Mouse (Mus musculus) intestine, embryonic 14.5 days (tissue): ENCODE measurements at regions not wholly inside any gene's neighbourhood (a gene's known extent, or its start where the extent isn't known, plus 50 kb on each side); places are given as distances from the start of the nearest gene placed in this dataset.

Source experiments
- ATAC-seq: fragments of 200-750 bp; cut with Nextera tagmentation; replicated peaks from 2 replicates; pipeline ENCODE4 v1.8.0; 2017; ENCODE audit warnings: low read depth, moderate number of reproducible peaks, moderate TSS enrichment, moderate library complexity; ENCODE audit not compliant: low FRiP score, low TSS enrichment
- DNase-seq: peaks from one replicate; pipeline ENCODE4 v3.0.0-alpha.2; 2018; ENCODE audit warnings: low spot score
- H3K27ac ChIP-seq: fragments of 300-500 bp; sonication (generic); 2 replicates; pipeline ENCODE4 v1.5.1; 2014; ENCODE audit warnings: low read depth, mild to moderate bottlenecking, control low read depth
- H3K27me3 ChIP-seq: fragments of 300-500 bp; sonication (generic); replicated peaks from 2 replicates; pipeline ENCODE4 v1.6.1; 2014; ENCODE audit warnings: low read length, control low read depth; ENCODE audit not compliant: control insufficient read depth, insufficient read depth
- H3K36me3 ChIP-seq: fragments of 300-500 bp; sonication (generic); 2 replicates; pipeline ENCODE4 v1.6.1; 2014; ENCODE audit warnings: low read length, control low read depth; ENCODE audit not compliant: control insufficient read depth, insufficient read depth
- H3K4me1 ChIP-seq: fragments of 300-500 bp; sonication (generic); replicated peaks from 2 replicates; pipeline ENCODE4 v1.6.1; 2014; ENCODE audit warnings: low read length, control low read depth, mixed read lengths; ENCODE audit not compliant: control insufficient read depth, insufficient read depth
- H3K4me2 ChIP-seq: fragments of 300-500 bp; sonication (generic); 2 replicates; pipeline ENCODE4 v1.6.1; 2014; ENCODE audit warnings: low read length
- H3K4me3 ChIP-seq: fragments of 300-500 bp; sonication (generic); 2 replicates; pipeline ENCODE4 v1.5.1; 2014; ENCODE audit warnings: low read depth, low read length, control low read depth, mixed read lengths
- H3K9ac ChIP-seq: fragments of 300-500 bp; sonication (generic); 2 replicates; pipeline ENCODE4 v1.6.1; 2014; ENCODE audit warnings: mild to moderate bottlenecking, low read length
- H3K9me3 ChIP-seq: fragments of 300-500 bp; sonication (generic); 2 replicates; pipeline ENCODE4 v1.6.1; 2016; ENCODE audit warnings: low read length, control low read depth; ENCODE audit not compliant: control insufficient read depth
- WGBS: fragments of 180-500 bp; shearing (Covaris S2); extraction: QIAGEN DNeasy Blood & Tissue Kit; methylation state at CpG from one replicate; pipeline ENCODE4 v1.1.7; 2014; 5-methylcytosine and 5-hydroxymethylcytosine counted together

DNA sequence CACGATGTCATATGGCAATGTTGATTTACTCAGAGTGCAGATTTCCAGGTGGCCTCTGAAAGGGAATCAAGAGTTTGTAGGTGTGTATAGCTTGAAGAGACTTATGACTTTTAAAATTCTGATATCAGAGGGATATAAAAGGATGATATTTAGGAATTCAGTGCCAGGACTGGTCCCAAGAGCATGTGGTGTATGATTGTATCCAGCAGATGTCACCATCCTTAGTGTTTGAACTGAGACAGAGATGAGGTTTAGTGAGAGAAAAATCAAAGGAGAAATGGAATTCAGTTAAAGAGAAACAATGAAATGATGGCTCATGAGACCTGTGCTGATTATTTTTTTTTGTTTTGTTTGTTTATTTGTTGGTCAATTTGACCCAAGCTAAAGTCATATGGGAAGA, 94.4 kb upstream of the Agtr2 start:
- Histone ChIP-seq H3K27ac (no peak overlapping the region), H3K9me3 (no peaks in the 10 kb centered on the region), H3K36me3 (no peaks in the 10 kb centered on the region), H3K27me3 (no peaks in the 10 kb centered on the region), H3K4me2 (no peak overlapping the region), H3K4me3 (no peak overlapping the region), H3K9ac (no peak overlapping the region), H3K4me1 (no peaks in the 10 kb centered on the region)
- ATAC-seq (no peak), DNase-seq (no peak)
- 29% methylated on average over 1 of the region's 1 CpGs for WGBS

DNA sequence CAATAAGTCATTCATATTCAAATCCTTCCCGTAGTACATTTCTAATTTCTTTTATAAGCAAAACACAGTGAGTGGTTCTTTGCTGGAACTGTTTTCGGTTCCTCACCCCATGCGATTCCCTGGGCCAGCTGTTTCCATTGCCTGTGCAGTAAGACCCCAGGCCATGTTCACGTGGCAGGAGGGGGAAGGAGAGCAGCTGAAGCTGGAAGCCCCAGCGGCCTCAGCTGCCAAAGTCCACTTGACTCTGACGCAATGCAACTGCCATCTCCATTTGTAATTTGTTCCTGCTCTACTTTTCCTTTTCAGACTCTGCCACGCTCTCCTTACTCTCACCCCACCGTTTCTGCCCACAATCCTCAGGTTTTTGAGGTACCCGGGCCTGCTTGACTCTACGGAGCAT, 91.1 kb upstream of the Agtr2 start:
- DNase-seq (no peak), ATAC-seq (no peak)

DNA sequence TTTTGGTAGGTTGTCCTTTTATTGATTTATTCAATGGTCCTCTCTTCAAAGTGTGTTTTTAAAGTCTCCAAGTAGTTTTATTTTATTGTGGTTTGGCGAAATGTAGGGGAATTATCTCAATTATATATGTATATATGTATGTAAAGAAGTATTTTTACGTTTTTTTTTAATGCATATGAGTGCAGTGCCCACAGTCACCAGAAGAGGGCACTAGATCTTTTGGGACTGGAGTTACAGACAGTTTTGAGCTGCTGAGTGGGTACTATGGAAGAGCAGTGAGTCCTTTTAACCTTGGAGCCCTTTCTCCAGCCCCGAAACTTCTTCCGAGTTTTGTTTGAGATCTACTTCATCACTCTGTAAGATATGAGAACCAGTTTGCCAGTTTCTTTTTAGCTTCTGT, 59.5 kb upstream of the Agtr2 start:
- WGBS = 61% methylated on average over 4 of the region's 4 CpGs
- ATAC-seq = no peak
- no peak overlapping the region for H3K9ac ChIP-seq

More for the DNA sequence above, 91.1 kb upstream of the Agtr2 start:
- no peaks in the 10 kb centered on the region for H3K4me1 ChIP-seq
- WGBS = 72% methylated on average over 10 of the region's 10 CpGs
- H3K9ac ChIP-seq = no peak overlapping the region
- no peak overlapping the region for H3K4me3 ChIP-seq
- no peak overlapping the region for H3K27ac ChIP-seq
- H3K27me3 ChIP-seq = no peaks in the 10 kb centered on the region
- H3K36me3 ChIP-seq = no peaks in the 10 kb centered on the region
- H3K4me2 ChIP-seq = no peak overlapping the region
- no peaks in the 10 kb centered on the region for H3K9me3 ChIP-seq

DNA sequence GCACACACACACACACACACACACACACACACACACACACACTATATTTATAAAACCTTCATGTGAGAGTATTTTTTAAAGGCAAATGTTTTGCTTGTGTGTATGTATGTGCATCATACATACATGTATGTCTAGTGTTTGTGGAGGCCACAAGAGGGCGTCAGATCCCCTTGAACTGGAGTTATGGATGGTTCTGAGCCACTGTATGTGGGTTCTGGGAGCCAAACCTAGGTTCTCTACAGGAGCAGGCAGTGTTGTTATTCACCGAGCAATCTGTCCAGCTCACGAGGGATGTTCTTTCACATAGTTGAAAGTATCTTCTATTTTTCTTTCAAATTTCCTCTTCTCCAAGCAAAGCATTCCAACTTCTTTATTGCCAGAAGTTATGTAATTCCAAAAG, 56.3 kb upstream of the Agtr2 start:
- DNase-seq = no peak
- 66% methylated on average over 3 of the region's 3 CpGs for WGBS
- no peak overlapping the region for H3K4me2 ChIP-seq
- no peaks in the 10 kb centered on the region for H3K27me3 ChIP-seq
- no peaks in the 10 kb centered on the region for H3K36me3 ChIP-seq
- no peaks in the 10 kb centered on the region for H3K4me1 ChIP-seq
- H3K27ac ChIP-seq = no peak overlapping the region
- no peak for ATAC-seq
- no peak overlapping the region for H3K4me3 ChIP-seq
- no peak overlapping the region for H3K9ac ChIP-seq
- H3K9me3 ChIP-seq = no peaks in the 10 kb centered on the region

More for the DNA sequence above, 59.5 kb upstream of the Agtr2 start:
- H3K9me3 ChIP-seq = no peaks in the 10 kb centered on the region
- no peak overlapping the region for H3K4me2 ChIP-seq
- H3K4me1 ChIP-seq = no peaks in the 10 kb centered on the region
- DNase-seq = no peak
- no peak overlapping the region for H3K4me3 ChIP-seq
- H3K27me3 ChIP-seq = no peaks in the 10 kb centered on the region
- H3K36me3 ChIP-seq = no peaks in the 10 kb centered on the region
- H3K27ac ChIP-seq = no peak overlapping the region

DNA sequence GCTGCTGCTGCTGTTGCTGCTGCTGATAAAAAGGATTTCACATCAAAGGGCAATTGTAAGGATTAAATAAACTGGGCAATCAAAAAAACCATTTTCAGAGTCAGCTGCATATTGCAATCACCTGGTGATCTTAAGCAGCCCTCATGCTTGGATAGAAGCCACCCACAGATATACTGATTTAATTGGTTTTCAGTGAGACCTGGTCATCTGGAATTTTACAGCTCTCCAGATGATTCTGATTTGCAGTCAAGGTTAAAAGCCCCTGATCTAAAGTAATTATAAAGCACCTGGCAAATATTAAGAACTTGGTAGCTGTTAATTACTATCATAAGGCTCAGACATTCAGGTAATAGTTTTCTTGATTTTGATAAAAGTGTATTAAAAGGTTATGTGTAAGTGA, 50.8 kb upstream of the Agtr2 start:
- Histone ChIP-seq H3K4me1 (no peaks in the 10 kb centered on the region), H3K9me3 (no peaks in the 10 kb centered on the region), H3K4me2 (no peak overlapping the region), H3K4me3 (no peak overlapping the region), H3K36me3 (no peaks in the 10 kb centered on the region), H3K9ac (no peak overlapping the region), H3K27ac (no peak overlapping the region), H3K27me3 (no peaks in the 10 kb centered on the region)
- no peak for ATAC-seq
- DNase-seq = no peak
